Mouse (Mus musculus): ENCODE measurements around the gene Zbtb2. TPM values are rescaled to one million over a fixed set of nuclear protein-coding genes. Genes with fewer than 3 reads are reported as not detected.

Gene Zbtb2
- polyA plus RNA-seq, 1 experiment from 2014 or later: 21.8 TPM

- Histone ChIP-seq H3K27me3 (ENCODE audit: control insufficient read depth, insufficient read depth, low read length) (no peaks in the 10 kb centered on the region), H3K9ac (ENCODE audit: low read length) (peak overlapping the region; percentile 99), H3K4me3 (ENCODE audit: low read depth, low read length) (peak overlapping the region; percentile 98), H3K27ac (ENCODE audit: low read depth, low read length) (no peak overlapping the region), H3K36me3 (ENCODE audit: control insufficient read depth, insufficient read depth, low read length) (no peaks in the 10 kb centered on the region), H3K4me1 (replicated peaks; ENCODE audit: control insufficient read depth, insufficient read depth, low read length) (peaks cover 13% of the 10 kb centered on the region), H3K9me3 (ENCODE audit: control insufficient read depth, low read length) (no peaks in the 10 kb centered on the region), H3K4me2 (ENCODE audit: low read depth, low read length, severe bottlenecking) (peak overlapping the region; percentile 87)
- WGBS: 72% methylated on average over 5 of the region's 5 CpGs
- ATAC-seq (replicated peaks; ENCODE audit: low FRiP score) (no peak), DNase-seq (ENCODE audit: low spot score) (no peak)
These were observed 1.7 kb upstream of the Zbtb2 start for GRCm38 (mm10) chr10:4389461-4390112.

- H3K4me2 ChIP-seq (ENCODE audit: low read depth, low read length, severe bottlenecking): peak overlapping the region; percentile 87
- peak overlapping the region; percentile 99 for H3K9ac ChIP-seq (ENCODE audit: low read length)
- H3K36me3 ChIP-seq (ENCODE audit: control insufficient read depth, insufficient read depth, low read length): no peaks in the 10 kb centered on the region
- H3K27ac ChIP-seq (ENCODE audit: low read depth, low read length): 0 out of 2 replicates have a peak overlapping the region, but pooled peaks have one; percentile 12
- WGBS: 42% methylated on average over 10 of the region's 10 CpGs
- H3K4me1 ChIP-seq (replicated peaks; ENCODE audit: control insufficient read depth, insufficient read depth, low read length): peaks cover 13% of the 10 kb centered on the region
- no peaks in the 10 kb centered on the region for H3K9me3 ChIP-seq (ENCODE audit: control insufficient read depth, low read length)
- no peak for DNase-seq (ENCODE audit: low spot score)
- H3K4me3 ChIP-seq (ENCODE audit: low read depth, low read length): peak overlapping the region; percentile 98
- H3K27me3 ChIP-seq (ENCODE audit: control insufficient read depth, insufficient read depth, low read length): no peaks in the 10 kb centered on the region
- no peak for ATAC-seq (replicated peaks; ENCODE audit: low FRiP score)
These were observed 1.1 kb upstream of the Zbtb2 start for GRCm38 (mm10) chr10:4389036-4389435.

GRCm38 (mm10) chr10:4388384-4388745 lies 457 bp upstream of the Zbtb2 start:
- H3K4me2 ChIP-seq (ENCODE audit: low read depth, low read length, severe bottlenecking): peak overlapping the region; percentile 87
- H3K27me3 ChIP-seq (ENCODE audit: control insufficient read depth, insufficient read depth, low read length): no peaks in the 10 kb centered on the region
- peak overlapping the region; percentile 99 for H3K27ac ChIP-seq (ENCODE audit: low read depth, low read length)
- peaks cover 13% of the 10 kb centered on the region for H3K4me1 ChIP-seq (replicated peaks; ENCODE audit: control insufficient read depth, insufficient read depth, low read length)
- H3K4me3 ChIP-seq (ENCODE audit: low read depth, low read length): peak overlapping the region; percentile 98
- 2% methylated on average over 19 of the region's 19 CpGs for WGBS
- DNase-seq (ENCODE audit: low spot score) (no peak), ATAC-seq (replicated peaks; ENCODE audit: low FRiP score) (no peak)
- peak overlapping the region; percentile 99 for H3K9ac ChIP-seq (ENCODE audit: low read length)
- H3K36me3 ChIP-seq (ENCODE audit: control insufficient read depth, insufficient read depth, low read length): no peaks in the 10 kb centered on the region
- no peaks in the 10 kb centered on the region for H3K9me3 ChIP-seq (ENCODE audit: control insufficient read depth, low read length)

- H3K4me2 ChIP-seq (ENCODE audit: low read depth, low read length, severe bottlenecking): peak overlapping the region; percentile 87
- peak overlapping the region; percentile 98 for H3K4me3 ChIP-seq (ENCODE audit: low read depth, low read length)
- peaks cover 13% of the 10 kb centered on the region for H3K4me1 ChIP-seq (replicated peaks; ENCODE audit: control insufficient read depth, insufficient read depth, low read length)
- WGBS: under 1% methylated on average over 73 of the region's 133 CpGs
- no peaks in the 10 kb centered on the region for H3K27me3 ChIP-seq (ENCODE audit: control insufficient read depth, insufficient read depth, low read length)
- peak; percentile 93 for ATAC-seq (replicated peaks; ENCODE audit: low FRiP score)
- H3K36me3 ChIP-seq (ENCODE audit: control insufficient read depth, insufficient read depth, low read length): no peaks in the 10 kb centered on the region
- H3K9ac ChIP-seq (ENCODE audit: low read length): peak overlapping the region; percentile 99
- H3K27ac ChIP-seq (ENCODE audit: low read depth, low read length): peak overlapping the region; percentile 99
- no peaks in the 10 kb centered on the region for H3K9me3 ChIP-seq (ENCODE audit: control insufficient read depth, low read length)
- peak; percentile 98 for DNase-seq (ENCODE audit: low spot score)
These were observed 1.0 kb downstream of the Zbtb2 start for GRCm38 (mm10) chr10:4386609-4387591.

- H3K4me1 ChIP-seq (replicated peaks; ENCODE audit: control insufficient read depth, insufficient read depth, low read length): peaks cover 6% of the 10 kb centered on the region; the same call in 1 of the 2 replicates
- DNase-seq (ENCODE audit: low spot score) (no peak), ATAC-seq (replicated peaks; ENCODE audit: low FRiP score) (no peak)
- no peaks in the 10 kb centered on the region for H3K27me3 ChIP-seq (ENCODE audit: control insufficient read depth, insufficient read depth, low read length)
- no peak overlapping the region for H3K4me2 ChIP-seq (ENCODE audit: low read depth, low read length, severe bottlenecking)
- H3K27ac ChIP-seq (ENCODE audit: low read depth, low read length): no peak overlapping the region
- H3K36me3 ChIP-seq (ENCODE audit: control insufficient read depth, insufficient read depth, low read length): no peaks in the 10 kb centered on the region
- no peak overlapping the region for H3K9ac ChIP-seq (ENCODE audit: low read length)
- H3K4me3 ChIP-seq (ENCODE audit: low read depth, low read length): no peak overlapping the region
- no peaks in the 10 kb centered on the region for H3K9me3 ChIP-seq (ENCODE audit: control insufficient read depth, low read length)
- 93% methylated on average over 7 of the region's 7 CpGs for WGBS
These were observed 3.7 kb downstream of the Zbtb2 start for GRCm38 (mm10) chr10:4384244-4384643.

- no peak overlapping the region for H3K27ac ChIP-seq (ENCODE audit: low read depth, low read length)
- H3K4me2 ChIP-seq (ENCODE audit: low read depth, low read length, severe bottlenecking): no peak overlapping the region
- peak; percentile 30 for DNase-seq (ENCODE audit: low spot score)
- WGBS: 91% methylated on average over 5 of the region's 5 CpGs
- no peaks in the 10 kb centered on the region for H3K4me1 ChIP-seq (replicated peaks; ENCODE audit: control insufficient read depth, insufficient read depth, low read length)
- no peak overlapping the region for H3K9ac ChIP-seq (ENCODE audit: low read length)
- no peak for ATAC-seq (replicated peaks; ENCODE audit: low FRiP score)
- H3K9me3 ChIP-seq (ENCODE audit: control insufficient read depth, low read length): no peaks in the 10 kb centered on the region
- H3K4me3 ChIP-seq (ENCODE audit: low read depth, low read length): no peak overlapping the region
- no peaks in the 10 kb centered on the region for H3K27me3 ChIP-seq (ENCODE audit: control insufficient read depth, insufficient read depth, low read length)
- H3K36me3 ChIP-seq (ENCODE audit: control insufficient read depth, insufficient read depth, low read length): no peaks in the 10 kb centered on the region
These were observed 7.2 kb downstream of the Zbtb2 start for GRCm38 (mm10) chr10:4380748-4381147.

GRCm38 (mm10) chr10:4376931-4377330 lies 11.0 kb downstream of the Zbtb2 start:
- no peak for ATAC-seq (replicated peaks; ENCODE audit: low FRiP score)
- Histone ChIP-seq H3K27me3 (ENCODE audit: control insufficient read depth, insufficient read depth, low read length) (no peaks in the 10 kb centered on the region), H3K9me3 (ENCODE audit: control insufficient read depth, low read length) (no peaks in the 10 kb centered on the region), H3K4me1 (replicated peaks; ENCODE audit: control insufficient read depth, insufficient read depth, low read length) (no peaks in the 10 kb centered on the region), H3K9ac (ENCODE audit: low read length) (no peak overlapping the region), H3K4me3 (ENCODE audit: low read depth, low read length) (no peak overlapping the region), H3K36me3 (ENCODE audit: control insufficient read depth, insufficient read depth, low read length) (no peaks in the 10 kb centered on the region), H3K4me2 (ENCODE audit: low read depth, low read length, severe bottlenecking) (no peak overlapping the region), H3K27ac (ENCODE audit: low read depth, low read length) (no peak overlapping the region)
- DNase-seq (ENCODE audit: low spot score): peak; percentile 41
- 93% methylated on average over 7 of the region's 7 CpGs for WGBS

GRCm38 (mm10) chr10:4376461-4376860 lies 11.4 kb downstream of the Zbtb2 start:
- no peak overlapping the region for H3K9ac ChIP-seq (ENCODE audit: low read length)
- WGBS: 79% methylated on average over 7 of the region's 7 CpGs
- no peak overlapping the region for H3K27ac ChIP-seq (ENCODE audit: low read depth, low read length)
- no peaks in the 10 kb centered on the region for H3K36me3 ChIP-seq (ENCODE audit: control insufficient read depth, insufficient read depth, low read length)
- H3K27me3 ChIP-seq (ENCODE audit: control insufficient read depth, insufficient read depth, low read length): no peaks in the 10 kb centered on the region
- no peak overlapping the region for H3K4me3 ChIP-seq (ENCODE audit: low read depth, low read length)
- H3K4me1 ChIP-seq (replicated peaks; ENCODE audit: control insufficient read depth, insufficient read depth, low read length): no peaks in the 10 kb centered on the region
- ATAC-seq (replicated peaks; ENCODE audit: low FRiP score) (no peak), DNase-seq (ENCODE audit: low spot score) (peak; percentile 33)
- no peak overlapping the region for H3K4me2 ChIP-seq (ENCODE audit: low read depth, low read length, severe bottlenecking)
- H3K9me3 ChIP-seq (ENCODE audit: control insufficient read depth, low read length): no peaks in the 10 kb centered on the region
